Mouse (Mus musculus): Measurements from ENCODE around the gene Rbx1.
"Not testable (repeated sequence)": the region's sequence is repeated elsewhere in the genome, so short reads cannot be mapped to it uniquely, and the experiment has no call there.

Gene Rbx1

DNA sequence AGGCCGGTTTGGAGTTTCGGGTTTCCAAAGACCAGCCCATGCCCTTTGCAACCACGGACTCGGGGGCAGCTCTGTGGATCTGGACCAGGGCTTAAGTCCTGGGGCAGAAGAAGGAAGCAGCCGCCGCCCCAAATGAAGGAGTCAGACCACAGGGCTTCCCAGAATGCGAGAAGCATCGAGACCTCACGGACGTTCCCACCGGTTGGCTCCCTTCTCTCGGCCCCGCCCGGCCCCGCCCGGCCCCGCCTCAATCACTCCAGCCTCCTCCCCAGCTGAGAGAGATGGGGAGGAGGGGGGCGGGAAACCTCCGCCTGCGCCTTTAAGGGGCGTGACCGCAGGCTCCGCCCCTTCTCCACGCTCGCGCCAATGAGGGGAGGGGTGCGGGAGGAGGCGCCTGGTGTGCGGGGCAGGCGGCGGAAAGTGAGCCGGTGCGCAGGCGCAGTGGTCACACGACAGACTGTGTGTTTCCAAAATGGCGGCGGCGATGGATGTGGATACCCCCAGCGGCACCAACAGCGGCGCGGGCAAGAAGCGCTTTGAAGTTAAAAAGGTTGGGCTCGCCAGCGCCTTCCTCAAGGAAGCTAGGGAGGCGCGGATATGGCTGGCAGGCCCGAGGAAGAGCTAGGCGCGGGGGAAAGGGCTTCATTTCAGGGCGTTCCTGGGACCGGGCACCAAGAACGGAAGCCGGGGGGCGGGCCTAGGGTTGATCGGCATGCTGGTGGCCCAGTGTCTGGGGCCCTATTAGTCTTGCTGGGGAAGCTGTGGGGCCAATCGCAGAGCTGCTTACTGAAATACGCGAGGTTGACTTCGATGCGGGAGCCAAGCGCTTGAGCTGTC lies at the start of gene Rbx1:
Gene Rbx1 (plus strand): TSS at position 396 of the 837 bp plus-strand sequence.
- peak; percentile 99 to 100 for DNase-seq (ENCODE audit: low spot score in 2 of 2)

GRCm38 (mm10) chr15:81416763-81417310 lies 49.3 kb upstream of the Rbx1 start:
- DNase-seq (ENCODE audit: low spot score in 2 of 2): peak; percentile 54 to 58

GRCm38 (mm10) chr15:81418065-81418464 lies 48.0 kb upstream of the Rbx1 start:
- DNase-seq (ENCODE audit: low spot score in 2 of 2): no peak

DNA sequence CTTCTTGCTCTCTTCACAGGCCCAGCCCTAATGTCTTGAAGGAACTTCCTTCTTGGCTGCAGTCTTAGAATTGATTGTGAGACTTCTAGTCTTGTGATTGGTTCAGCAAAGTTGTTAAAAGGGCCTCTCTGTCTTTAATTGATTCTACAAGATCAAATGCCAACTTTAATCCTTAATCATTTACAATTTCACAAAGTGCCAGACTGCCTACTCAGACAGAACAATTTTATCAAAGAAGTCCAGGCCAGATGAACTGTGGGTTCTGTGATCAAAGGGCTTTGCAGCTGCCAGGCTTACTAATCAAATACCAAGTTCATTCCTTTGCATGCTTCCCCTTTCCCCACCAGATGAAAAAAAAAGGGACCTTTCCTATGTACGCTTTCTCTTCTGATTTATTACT lies 44.6 kb upstream of the Rbx1 start:
- DNase-seq (ENCODE audit: low spot score in 2 of 2): no peak

GRCm38 (mm10) chr15:81422156-81422681 lies 43.9 kb upstream of the Rbx1 start:
- DNase-seq (ENCODE audit: low spot score in 2 of 2): no peak

GRCm38 (mm10) chr15:81425311-81425710 lies 40.8 kb upstream of the Rbx1 start:
- DNase-seq (ENCODE audit: low spot score in 2 of 2): no peak

GRCm38 (mm10) chr15:81427947-81428346 lies 38.1 kb upstream of the Rbx1 start:
- no peak for DNase-seq (ENCODE audit: low spot score in 2 of 2)

DNA sequence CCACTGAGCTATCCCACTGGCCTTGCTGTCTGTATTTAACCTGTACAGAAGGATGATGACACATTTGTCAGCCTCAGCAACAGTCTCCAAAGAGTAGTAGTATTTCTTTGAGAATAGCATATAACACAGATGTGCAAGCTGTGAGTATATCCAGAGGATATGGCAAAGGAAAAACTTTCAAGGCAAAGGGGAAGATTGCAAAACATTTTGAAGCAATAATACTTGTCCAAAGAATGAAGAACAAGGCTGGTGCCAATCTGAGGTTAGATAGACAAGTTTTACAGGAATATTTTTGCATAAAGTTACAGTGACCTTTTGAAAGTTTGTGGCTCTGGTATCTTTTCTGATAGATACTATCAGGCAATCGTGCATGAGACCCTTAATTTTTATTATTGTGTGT lies 34.9 kb upstream of the Rbx1 start:
- no peak for DNase-seq (ENCODE audit: low spot score in 2 of 2)

DNA sequence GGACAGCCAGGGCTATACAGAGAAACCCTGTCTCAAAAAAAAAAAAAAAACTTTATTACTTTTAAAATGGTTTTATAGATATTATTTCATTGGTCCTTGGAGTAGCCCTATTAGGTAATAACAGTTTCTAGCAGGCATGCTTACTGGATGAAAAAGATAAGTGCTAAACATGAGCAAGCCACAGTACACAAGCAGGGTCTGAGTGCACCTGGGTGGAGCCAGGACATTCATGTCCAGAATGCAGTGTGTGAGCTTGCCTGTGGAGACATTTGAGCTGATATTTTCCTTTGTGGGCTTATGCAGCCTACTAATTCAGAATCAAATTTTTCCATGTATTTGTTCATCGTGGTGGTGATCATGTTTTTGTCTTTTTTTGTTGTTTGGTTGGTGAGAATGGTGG lies 27.8 kb upstream of the Rbx1 start:
- DNase-seq (ENCODE audit: low spot score in 2 of 2): no peak

GRCm38 (mm10) chr15:81439236-81439635 lies 26.9 kb upstream of the Rbx1 start:
- no peak for DNase-seq (ENCODE audit: low spot score in 2 of 2)

DNA sequence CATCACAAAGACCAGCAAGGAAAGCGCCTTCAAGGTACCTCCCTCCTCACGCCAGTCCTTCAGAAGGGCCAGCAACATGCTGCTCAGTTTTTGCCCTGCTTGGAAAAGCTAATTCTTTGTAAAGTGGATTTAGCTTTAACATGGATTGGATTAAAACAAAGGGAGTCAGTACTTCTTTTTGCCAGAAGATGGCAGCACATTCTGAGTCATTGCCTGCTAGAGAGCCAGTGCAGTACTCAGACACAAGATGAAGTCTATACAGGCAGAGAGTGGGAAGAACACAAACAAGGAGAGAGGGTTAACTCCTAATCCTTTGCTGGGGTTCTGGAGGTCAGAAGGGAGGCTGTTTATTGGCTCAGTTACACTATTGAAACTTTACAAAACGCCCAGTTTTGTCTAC lies 17.6 kb upstream of the Rbx1 start:
- DNase-seq (ENCODE audit: low spot score in 2 of 2): peak; percentile 52 to 65

- DNase-seq (ENCODE audit: low spot score in 2 of 2): no peak
These were observed 4.6 kb upstream of the Rbx1 start for GRCm38 (mm10) chr15:81461523-81461922.

DNA sequence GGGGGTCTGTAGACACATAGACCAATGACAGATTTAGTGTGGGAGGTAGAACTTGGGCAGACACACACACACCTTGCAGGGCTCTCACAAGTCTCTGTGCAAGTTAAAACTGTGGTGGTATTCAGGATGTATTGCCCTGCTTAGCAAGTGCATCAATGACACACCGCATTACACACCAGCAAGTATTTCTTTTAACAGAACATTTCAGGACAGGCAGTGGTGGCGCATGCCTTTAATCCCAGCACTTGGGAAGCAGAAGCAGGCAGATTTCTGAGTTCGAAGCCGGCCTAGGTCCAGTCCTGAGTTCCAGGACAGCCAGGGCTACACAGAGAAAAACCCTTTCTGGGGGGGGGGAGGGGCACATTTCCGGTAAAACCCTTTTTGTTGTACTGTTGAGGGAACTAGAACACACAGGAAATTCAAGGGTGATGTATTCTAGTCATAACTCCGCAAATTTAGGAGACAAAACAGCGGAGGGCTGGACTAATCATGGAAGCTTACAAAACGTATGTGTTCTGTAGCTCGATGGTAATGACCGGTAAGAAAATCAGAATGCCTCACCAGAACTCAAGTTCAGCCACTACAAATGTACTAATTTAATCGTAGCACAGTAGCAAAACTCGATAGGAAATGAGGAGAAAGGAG lies 958 bp upstream of the Rbx1 start:
- DNase-seq (ENCODE audit: low spot score in 2 of 2): no peak

GRCm38 (mm10) chr15:81466738-81467113 lies 630 bp downstream of the Rbx1 start:
- no peak for DNase-seq (ENCODE audit: low spot score in 2 of 2)

DNA sequence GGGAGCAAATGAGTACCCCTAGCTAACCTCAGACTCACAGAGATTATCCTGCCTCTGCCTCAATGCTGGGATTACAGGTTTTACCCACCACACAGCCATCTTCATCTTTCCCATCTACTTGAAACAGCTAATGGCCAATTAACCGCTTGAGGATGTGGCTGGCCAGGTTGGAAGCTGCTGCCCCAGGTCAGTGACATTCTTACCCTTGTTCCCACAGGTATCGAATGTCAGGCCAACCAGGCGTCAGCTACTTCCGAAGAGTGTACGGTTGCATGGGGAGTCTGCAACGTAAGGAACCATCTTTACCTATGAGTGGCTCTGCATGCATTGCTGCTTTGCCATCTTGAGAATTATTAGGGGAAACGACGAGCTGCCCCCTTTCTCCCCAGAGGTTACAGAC lies 4.6 kb downstream of the Rbx1 start:
- no peak for DNase-seq (ENCODE audit: low spot score in 2 of 2)

DNA sequence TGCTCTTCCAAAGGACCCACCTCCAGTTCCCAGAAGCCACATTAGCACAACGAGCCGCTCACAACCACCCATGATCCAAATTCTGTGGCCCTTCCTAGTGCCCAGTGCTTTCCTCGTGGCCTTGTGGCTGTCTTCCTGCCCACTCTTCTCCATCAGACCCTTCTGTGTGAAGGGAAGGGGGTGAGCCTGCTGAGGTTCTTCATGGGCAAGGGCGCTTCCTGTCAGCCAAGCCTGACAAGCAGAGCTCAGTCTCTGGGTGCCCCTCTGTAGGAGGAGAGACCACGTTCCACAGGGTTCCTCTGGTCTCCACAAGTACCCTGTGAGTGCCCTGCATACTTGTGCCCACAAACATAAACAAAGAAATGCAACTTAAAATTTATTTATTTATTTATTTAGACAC lies 6.2 kb downstream of the Rbx1 start:
- DNase-seq (ENCODE audit: low spot score in 2 of 2): no peak

DNA sequence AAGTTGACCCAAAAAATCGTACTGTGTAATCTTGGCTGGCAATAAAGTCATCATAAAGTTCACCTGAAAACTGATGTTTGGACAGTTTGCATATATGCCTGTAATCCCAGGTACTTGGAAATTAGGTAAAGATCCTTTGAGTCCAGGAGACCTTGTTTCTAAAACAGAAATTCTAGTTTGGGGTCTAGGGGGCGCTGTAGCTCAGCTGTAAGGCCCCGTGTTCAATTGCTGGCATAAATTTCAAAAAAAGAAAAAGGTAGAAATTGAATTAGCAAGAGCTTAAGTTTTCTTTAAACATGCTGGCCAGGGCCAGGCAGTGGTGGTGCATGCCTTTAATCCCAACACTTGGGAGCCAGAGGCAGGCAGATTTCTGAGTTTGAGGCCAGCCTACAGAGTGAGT lies 9.6 kb downstream of the Rbx1 start:
- peak; percentile 38 to 56 for DNase-seq (ENCODE audit: low spot score in 2 of 2)

DNA sequence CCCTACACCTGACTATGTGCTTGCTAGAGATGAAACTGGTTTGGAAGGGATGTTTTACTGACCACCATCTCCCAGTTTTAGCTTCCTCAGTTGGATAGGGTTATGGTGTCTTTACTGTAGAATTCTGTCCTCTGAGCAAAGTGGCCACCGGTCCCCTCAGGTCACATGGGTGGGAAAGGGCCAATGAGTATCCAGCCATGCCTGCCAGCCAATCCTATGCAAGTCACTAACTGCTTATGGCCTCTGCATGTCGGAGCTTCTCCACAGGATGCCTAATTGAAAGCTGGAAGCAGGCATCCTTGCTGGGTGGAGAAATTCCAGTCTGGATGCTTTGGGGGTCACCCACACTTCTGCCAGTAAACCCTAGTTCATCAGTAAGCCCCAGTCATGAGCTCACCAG lies 10.5 kb downstream of the Rbx1 start:
- no peak for DNase-seq (ENCODE audit: low spot score in 2 of 2)

DNA sequence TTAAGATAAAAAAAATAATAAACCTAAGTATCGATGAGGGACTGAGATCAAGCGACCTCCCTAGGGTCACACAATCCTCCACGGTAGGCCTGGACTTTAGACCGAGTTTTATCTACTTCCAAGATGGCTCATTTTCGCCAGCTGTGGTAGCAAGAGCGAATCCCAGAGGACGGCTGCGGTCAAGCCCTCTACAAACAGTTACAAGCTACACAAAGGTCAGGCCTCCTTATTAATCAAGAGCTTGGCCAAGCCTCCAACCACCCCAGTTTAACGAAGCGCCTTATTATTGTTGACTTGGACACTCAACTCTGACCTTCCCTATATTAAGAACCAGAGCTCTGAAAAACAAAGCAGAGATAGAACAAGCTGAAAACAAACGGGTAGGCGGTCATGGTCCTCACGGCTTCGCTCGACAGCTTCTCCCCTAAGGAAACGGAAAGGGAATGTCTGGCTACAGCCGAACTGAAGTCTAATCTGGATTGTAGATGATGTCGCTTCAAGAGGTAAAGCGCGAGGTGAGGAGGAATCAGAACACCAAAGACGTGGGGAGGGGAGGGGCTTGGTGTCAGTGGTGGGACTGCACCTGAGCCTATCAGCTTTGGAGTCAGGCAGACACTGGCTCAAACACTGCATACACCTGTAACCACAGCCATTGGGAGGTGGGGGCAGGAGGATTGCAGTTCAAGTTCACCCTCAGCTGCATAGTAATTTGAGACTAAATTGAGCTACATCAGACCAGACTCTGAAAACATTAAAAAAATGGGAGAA lies 13.5 kb downstream of the Rbx1 start:
- DNase-seq (ENCODE audit: low spot score in 2 of 2): no peak

GRCm38 (mm10) chr15:81480284-81480683 lies 14.2 kb downstream of the Rbx1 start:
- DNase-seq (ENCODE audit: low spot score in 2 of 2): not testable (repeated sequence)

- peak; percentile 68 to 82 for DNase-seq (ENCODE audit: low spot score in 2 of 2)
These were observed 14.9 kb downstream of the Rbx1 start for GRCm38 (mm10) chr15:81480977-81481379.

DNA sequence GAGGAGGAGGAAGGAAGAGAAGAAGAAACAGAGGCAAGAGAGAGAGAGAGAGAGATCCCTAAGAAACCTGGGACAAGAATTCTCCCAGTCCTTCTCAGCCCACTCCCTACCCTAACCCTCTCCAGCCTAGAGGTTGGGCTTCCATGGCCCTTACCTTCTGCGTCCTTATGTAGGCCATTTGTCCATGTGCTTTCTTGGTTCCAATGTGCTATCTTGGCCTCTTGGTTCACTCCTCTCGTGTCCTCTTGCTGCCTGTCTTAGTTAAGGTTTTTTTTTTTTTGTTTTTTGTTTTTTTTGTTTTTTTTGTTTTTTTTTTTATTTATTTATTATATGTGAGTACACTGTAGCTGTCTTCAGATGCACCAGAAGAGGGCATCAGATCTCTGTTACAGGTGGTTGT lies 16.9 kb downstream of the Rbx1 start:
- DNase-seq (ENCODE audit: low spot score in 2 of 2): no peak
